Mouse (Mus musculus) lung, embryonic 16.5 days (tissue): Measurements from ENCODE around the gene Gtf2h2. TPM values are rescaled to one million over a fixed set of nuclear protein-coding genes. Genes with fewer than 3 reads are reported as not detected.
"Not testable (repeated sequence)": the region's sequence is repeated elsewhere in the genome, so short reads cannot be mapped to it uniquely, and the experiment has no call there.

Experiments used
- ATAC-seq: fragments of 200-750 bp; cut with Nextera tagmentation; 2 replicates; pipeline ENCODE4 v1.8.0; 2017; ENCODE audit warnings: low read depth, mild to moderate bottlenecking, moderate library complexity
- H3K27ac ChIP-seq: fragments of 300-500 bp; sonication (generic); 2 replicates; pipeline ENCODE4 v1.5.1; 2014; ENCODE audit warnings: mild to moderate bottlenecking, control low read depth, low read length
- H3K27me3 ChIP-seq: fragments of 300-500 bp; sonication (generic); 2 replicates; pipeline ENCODE4 v1.6.1; 2014; ENCODE audit warnings: low read depth, low read length, mixed read lengths; ENCODE audit not compliant: control insufficient read depth, insufficient read depth
- H3K36me3 ChIP-seq: fragments of 300-500 bp; sonication (generic); 2 replicates; pipeline ENCODE4 v1.6.1; 2014; ENCODE audit warnings: low read length; ENCODE audit not compliant: control insufficient read depth, insufficient read depth
- H3K4me1 ChIP-seq: fragments of 300-500 bp; sonication (generic); replicated peaks from 2 replicates; pipeline ENCODE4 v1.6.1; 2014; ENCODE audit warnings: low read length, mixed read lengths; ENCODE audit not compliant: control insufficient read depth, insufficient read depth
- H3K4me2 ChIP-seq: fragments of 300-500 bp; sonication (generic); 2 replicates; pipeline ENCODE4 v1.6.1; 2014; ENCODE audit warnings: low read depth, low read length, control low read depth
- H3K4me3 ChIP-seq: fragments of 300-500 bp; sonication (generic); 2 replicates; pipeline ENCODE4 v1.5.1; 2014; ENCODE audit warnings: mild to moderate bottlenecking, low read length, control low read depth
- H3K9ac ChIP-seq: fragments of 300-500 bp; sonication (generic); 2 replicates; pipeline ENCODE4 v1.6.1; 2014; ENCODE audit warnings: low read length, control low read depth
- H3K9me3 ChIP-seq: fragments of 300-500 bp; sonication (generic); 2 replicates; pipeline ENCODE4 v1.6.1; 2016; ENCODE audit warnings: low read length; ENCODE audit not compliant: control insufficient read depth
- WGBS: fragments of 180-500 bp; shearing (Covaris S2); extraction: QIAGEN DNeasy Blood & Tissue Kit; methylation state at CpG from one replicate; pipeline ENCODE4 v1.1.7; 2014; 5-methylcytosine and 5-hydroxymethylcytosine counted together
- polyA plus RNA-seq: library from polyadenylated mRNA; unstranded; fragments of >200 nt; fragmentation: Nextera tagmentation; extraction: Ambion mirVana; gene quantifications from 2 replicates; pipeline ENCODE4 v1.2.1, GENCODE M21; 2015

Gene Gtf2h2
- polyA plus RNA-seq, 1 experiment from 2014 or later: 68.5 TPM

DNA sequence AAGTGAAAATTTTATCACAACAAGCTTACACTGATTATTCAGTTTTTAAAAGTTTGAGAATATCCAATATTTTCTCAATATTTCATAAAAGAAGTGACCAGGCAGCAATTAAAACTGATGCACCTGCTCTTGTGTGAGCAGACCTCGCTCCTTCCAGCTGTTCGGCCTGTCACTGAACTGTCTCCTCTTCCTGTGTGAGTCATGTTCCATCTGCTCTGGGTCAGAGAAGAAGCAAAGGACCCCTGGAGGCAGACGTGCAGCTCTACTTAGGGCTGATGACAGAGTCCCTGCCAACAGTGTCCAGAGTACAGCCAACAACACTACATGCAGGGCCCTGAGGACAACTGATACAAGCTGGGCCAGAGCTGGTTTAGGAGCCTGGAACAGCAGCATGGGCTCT, 52.3 kb downstream of the Gtf2h2 start:
- Histone ChIP-seq H3K27me3 (no peaks in the 10 kb centered on the region), H3K9me3 (no peaks in the 10 kb centered on the region), H3K36me3 (no peaks in the 10 kb centered on the region), H3K9ac (no peak overlapping the region), H3K4me1 (no peaks in the 10 kb centered on the region), H3K27ac (no peak overlapping the region), H3K4me3 (no peak overlapping the region), H3K4me2 (no peak overlapping the region)
- ATAC-seq: no peak
- 54% methylated on average over 3 of the region's 3 CpGs for WGBS

DNA sequence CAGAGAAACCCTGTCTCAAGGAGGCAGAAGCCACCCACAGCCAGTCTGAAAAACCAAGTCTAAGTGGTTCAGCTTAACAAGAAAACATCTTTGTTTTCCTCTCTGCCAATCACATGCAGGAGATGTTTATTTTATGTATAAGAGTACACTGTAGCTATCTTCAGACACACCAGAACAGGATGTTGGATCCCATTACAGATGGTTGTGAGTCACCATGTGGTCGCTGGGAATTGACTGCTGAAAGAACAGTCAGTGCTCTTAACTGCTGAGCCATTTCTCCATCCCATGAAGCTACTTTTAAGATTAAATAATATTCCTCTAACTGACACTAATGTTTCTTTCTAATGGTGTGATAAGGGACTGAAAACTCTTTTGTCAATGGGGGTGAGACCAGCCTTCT, 53.7 kb downstream of the Gtf2h2 start:
- no peak for ATAC-seq
- H3K4me3 ChIP-seq: no peak overlapping the region
- no peaks in the 10 kb centered on the region for H3K27me3 ChIP-seq
- H3K9me3 ChIP-seq: no peaks in the 10 kb centered on the region
- H3K36me3 ChIP-seq: no peaks in the 10 kb centered on the region
- WGBS: 23% methylated on average over 1 of the region's 1 CpGs
- H3K27ac ChIP-seq: no peak overlapping the region
- H3K4me1 ChIP-seq: no peaks in the 10 kb centered on the region
- no peak overlapping the region for H3K4me2 ChIP-seq
- no peak overlapping the region for H3K9ac ChIP-seq

- Histone ChIP-seq H3K36me3 (no peaks in the 10 kb centered on the region), H3K4me2 (no peak overlapping the region), H3K27me3 (no peaks in the 10 kb centered on the region), H3K4me3 (no peak overlapping the region), H3K9ac (no peak overlapping the region), H3K9me3 (no peaks in the 10 kb centered on the region), H3K27ac (no peak overlapping the region), H3K4me1 (no peaks in the 10 kb centered on the region)
- 56% methylated on average over 3 of the region's 3 CpGs for WGBS
- ATAC-seq: no peak
Measured at GRCm38 (mm10) chr13:100437322-100437825, 55.0 kb downstream of the Gtf2h2 start.

GRCm38 (mm10) chr13:100436556-100437163, 55.7 kb downstream of the Gtf2h2 start:
- not testable (repeated sequence) for H3K27me3 ChIP-seq, H3K9me3 ChIP-seq, H3K27ac ChIP-seq, ATAC-seq, H3K36me3 ChIP-seq, H3K4me2 ChIP-seq, H3K4me3 ChIP-seq, H3K9ac ChIP-seq, H3K4me1 ChIP-seq
- WGBS: 71% methylated on average over 1 of the region's 1 CpGs

- not testable (repeated sequence) for H3K4me3 ChIP-seq, H3K9ac ChIP-seq, H3K4me1 ChIP-seq, H3K9me3 ChIP-seq, H3K4me2 ChIP-seq, H3K27me3 ChIP-seq, H3K27ac ChIP-seq, ATAC-seq, H3K36me3 ChIP-seq
- WGBS: 88% methylated on average over 7 of the region's 7 CpGs
Measured at GRCm38 (mm10) chr13:100419958-100420357, 72.4 kb downstream of the Gtf2h2 start.

DNA sequence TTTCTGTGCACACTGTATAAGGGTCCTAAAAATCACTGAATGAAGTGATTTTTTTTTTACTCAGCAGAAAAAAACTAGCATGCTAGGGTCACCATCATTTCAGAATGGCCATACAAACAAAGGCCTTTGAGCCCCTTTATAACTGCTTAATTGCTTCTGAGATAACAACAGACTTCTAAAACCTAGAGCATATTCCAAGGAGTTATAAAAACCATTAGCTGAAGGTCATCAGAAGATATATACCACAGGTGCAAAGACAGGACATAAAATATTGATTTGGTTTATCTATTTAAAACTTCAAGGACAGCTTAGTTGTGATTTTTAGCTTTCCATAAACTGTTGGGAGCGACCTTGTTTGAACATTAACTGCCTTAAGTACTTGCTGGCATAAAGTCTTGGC, 78.0 kb downstream of the Gtf2h2 start:
- Histone ChIP-seq H3K27me3 (no peaks in the 10 kb centered on the region), H3K9me3 (peaks cover 3% of the 10 kb centered on the region), H3K4me2 (no peak overlapping the region), H3K9ac (no peak overlapping the region), H3K4me1 (no peaks in the 10 kb centered on the region), H3K36me3 (no peaks in the 10 kb centered on the region), H3K4me3 (no peak overlapping the region), H3K27ac (no peak overlapping the region)
- no peak for ATAC-seq
- 34% methylated on average over 1 of the region's 1 CpGs for WGBS

Other genes starting within 250 kb of the Gtf2h2 start
- 0.31 and 0.43 TPM in 2 replicates for gene Naip5, start 246.3 kb downstream of the Gtf2h2 start, polyA plus RNA-seq
- 0.26 and 0.43 TPM in 2 replicates for gene Naip6, start 174.9 kb downstream of the Gtf2h2 start, polyA plus RNA-seq
- gene Naip1, start 39.7 kb downstream of the Gtf2h2 start, polyA plus RNA-seq: not detected in 2 replicates
- 38.5 and 38.8 TPM in 2 replicates for gene Ocln, start 60.1 kb upstream of the Gtf2h2 start, polyA plus RNA-seq
- 12.0 TPM in 2 replicates for gene Marveld2, start 124.4 kb upstream of the Gtf2h2 start, polyA plus RNA-seq
- gene Ak6, start 158.4 kb upstream of the Gtf2h2 start, polyA plus RNA-seq: 257 TPM in 2 replicates
- 21.4 and 22.4 TPM in 2 replicates for gene Rad17, start 158.5 kb upstream of the Gtf2h2 start, polyA plus RNA-seq
- gene Taf9, start 159.0 kb upstream of the Gtf2h2 start, polyA plus RNA-seq: 13.6 and 17.4 TPM in 2 replicates
- gene Ccdc125, start 177.1 kb upstream of the Gtf2h2 start, polyA plus RNA-seq: 11.3 and 12.8 TPM in 2 replicates
- 89.2 and 90.7 TPM in 2 replicates for gene Cdk7, start 238.4 kb upstream of the Gtf2h2 start, polyA plus RNA-seq